Mouse (Mus musculus): ENCODE data around the gene Rp9.
"Not testable (repeated sequence)": the region's sequence is repeated elsewhere in the genome, so short reads cannot be mapped to it uniquely, and the experiment has no call there.

The Rp9 gene

DNA sequence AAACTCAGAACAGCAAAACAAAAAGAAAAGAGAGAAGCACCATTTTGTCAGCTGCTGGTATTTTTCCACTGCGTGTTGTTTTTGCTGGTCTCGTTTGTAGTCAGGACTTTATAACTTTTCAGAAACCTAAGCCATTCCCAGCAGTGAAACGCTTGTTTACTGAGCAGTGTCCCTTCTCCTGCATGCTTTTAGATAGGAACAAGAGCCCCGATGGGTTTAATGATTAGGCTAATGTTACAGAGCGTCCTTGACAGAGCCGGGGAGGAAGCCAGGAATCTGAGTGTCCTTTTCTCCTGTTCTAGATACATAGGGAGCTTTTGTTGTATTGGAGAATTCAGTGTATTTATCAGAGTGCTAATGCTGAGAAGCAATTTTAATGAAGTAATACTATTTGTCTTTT lies 52.0 kb downstream of the Rp9 start:
- DNase-seq = no peak

DNA sequence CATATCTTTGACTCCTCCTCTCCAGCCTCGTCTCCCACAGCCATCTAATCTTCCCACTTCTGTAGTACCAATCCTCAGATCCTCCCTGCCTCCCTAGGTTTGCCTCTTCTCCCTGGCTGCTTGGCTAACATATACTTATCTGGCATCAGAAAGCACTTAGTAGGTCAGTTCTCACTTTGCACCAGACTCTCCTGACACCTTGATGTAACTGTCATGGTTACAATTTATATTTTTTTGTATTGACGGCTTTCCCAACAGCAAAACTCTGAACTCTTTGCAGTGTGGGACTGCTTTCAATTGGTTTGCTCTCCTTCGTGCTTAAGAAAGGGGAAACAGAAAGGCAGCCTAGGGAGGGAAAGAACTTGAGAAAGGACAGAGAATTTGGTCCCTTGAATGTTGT lies 53.4 kb downstream of the Rp9 start:
- DNase-seq = no peak

DNA sequence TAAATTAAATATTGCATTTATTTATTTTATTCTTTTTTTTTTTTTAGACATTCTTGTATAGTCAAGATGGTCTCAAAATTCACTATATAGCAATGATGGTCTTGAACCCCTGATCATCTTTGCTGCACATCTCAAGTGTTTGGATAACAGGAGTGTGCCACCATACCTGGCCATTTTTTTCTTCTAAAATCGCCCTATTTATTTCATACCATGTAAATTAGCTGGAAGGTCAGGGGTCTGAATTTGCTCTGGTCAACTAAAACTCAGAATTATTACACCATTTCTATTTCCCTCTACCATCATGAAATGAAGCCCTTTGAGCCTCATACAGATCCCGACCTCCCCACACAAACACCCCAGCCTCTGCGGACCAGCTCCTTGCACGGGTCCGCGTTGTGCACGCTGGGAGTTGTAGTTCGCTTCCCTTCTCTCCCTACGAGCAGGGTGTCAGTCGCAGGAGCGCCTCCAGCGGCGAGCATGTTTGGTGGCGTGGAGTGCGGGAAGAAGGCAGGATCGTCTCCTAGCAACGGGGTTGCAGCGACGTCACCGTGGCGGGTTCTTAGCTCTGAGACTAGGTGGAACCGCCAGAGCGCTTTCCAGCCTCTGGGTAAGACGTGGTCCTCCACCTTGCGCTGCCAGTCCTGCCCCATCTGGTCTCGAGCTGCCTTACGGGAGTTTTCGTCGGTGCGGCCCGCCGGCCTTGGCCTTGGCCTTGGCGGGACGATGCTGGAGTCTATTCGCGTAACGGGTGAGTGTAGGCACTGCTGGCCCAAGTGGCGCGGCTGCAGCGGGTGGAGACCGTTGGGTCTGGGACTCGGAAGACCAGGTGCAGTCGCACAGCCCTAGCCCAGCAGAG lies 58.3 kb downstream of the Rp9 start, which contains the start of gene 9530077C05Rik:
9530077C05Rik (plus strand) TSS at position 512 of the 856 bp plus-strand sequence.
- peak; percentile 100 for DNase-seq

DNA sequence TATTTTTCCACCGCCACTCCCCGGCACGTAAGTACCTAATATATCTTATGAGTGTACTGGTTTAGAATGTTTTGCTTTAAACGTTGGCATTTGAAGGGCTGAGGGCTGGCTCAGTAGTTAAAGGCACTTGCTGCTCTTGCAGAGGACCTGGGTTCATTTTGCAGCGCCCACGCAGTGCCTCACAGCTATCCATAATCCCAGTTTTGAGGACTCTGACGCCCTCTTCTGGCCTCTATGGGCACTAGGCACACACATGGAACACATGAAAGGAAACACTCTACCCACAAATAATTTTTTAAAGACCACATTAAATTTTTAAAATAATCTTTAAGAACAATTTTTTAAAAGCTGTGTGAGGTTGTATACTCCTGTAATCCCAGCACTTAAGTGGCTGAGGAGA lies 60.0 kb downstream of the Rp9 start:
- DNase-seq = no peak

DNA sequence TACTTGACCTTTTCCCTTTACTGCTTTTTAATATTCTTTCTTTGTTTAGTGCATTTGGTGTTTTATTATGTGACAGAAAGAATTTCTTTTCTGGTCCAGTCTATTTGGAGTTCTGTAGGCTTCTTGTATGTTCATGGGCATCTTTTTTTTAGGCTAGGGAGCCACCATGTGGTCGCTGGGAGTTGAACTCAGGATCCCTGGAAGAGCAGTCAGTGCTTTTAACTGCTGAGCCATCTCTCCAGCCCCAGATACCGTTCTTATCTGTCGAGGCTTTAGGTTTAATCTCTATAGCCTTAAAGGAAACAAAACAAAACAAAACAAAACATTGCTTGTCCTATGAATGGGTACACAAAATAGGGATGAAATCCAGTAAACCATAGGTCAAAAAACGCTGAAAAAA lies 61.2 kb downstream of the Rp9 start:
- DNase-seq = not testable (repeated sequence)

DNA sequence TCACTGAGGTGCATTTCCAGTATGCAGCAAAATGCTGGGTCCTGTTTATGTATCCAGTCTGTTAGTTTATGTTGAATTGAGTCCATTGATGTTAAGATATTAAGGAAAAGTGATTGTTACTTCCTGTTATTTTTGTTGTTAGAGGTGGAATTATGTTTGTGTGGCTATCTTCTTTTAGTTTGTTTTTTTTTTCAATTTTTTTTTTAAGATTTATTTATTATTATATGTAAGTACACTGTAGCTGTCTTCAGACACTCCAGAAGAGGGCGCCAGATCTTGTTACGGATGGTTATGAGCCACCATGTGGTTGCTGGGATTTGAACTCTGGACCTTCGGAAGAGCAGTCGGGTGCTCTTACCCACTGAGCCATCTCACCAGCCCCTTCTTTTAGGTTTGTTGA lies 61.9 kb downstream of the Rp9 start:
- DNase-seq = not testable (repeated sequence)

DNA sequence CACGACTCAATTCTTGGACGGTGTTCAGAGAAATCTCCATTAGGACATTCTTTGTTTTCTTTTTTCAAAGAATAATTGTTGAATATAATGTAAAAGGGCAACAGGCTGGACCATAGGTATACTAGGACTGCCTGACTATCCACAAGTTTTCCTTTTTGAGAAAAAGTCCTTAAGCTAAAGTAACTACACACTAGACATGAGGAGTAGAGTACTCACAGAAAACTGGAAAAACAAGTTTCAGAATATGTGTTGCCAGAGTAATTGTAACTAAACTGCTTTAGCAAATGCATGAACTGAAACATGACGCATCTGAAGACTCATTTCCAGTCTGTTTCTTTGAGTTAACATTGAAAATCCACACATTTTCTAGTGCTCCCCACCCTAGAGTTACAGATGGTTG lies 64.1 kb downstream of the Rp9 start:
- DNase-seq = no peak

DNA sequence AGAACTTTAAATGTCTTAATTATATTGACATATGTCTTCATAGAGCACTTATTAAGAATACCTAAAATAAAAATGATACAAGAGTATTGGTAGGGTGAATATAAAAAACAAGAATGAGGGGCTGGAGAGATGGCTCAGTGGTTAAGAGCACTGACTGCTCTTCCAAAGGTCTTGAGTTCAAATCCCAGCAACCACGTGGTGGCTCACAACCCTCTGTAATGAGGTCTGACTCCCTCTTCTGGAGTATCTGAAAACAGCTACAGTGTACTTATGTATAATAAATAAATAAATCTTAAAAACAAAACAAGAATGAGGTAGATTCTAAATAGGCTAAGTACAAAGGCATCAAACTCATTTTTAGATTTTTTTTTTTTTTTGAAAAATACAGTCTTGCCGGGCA lies 66.0 kb downstream of the Rp9 start:
- not testable (repeated sequence) for DNase-seq

DNA sequence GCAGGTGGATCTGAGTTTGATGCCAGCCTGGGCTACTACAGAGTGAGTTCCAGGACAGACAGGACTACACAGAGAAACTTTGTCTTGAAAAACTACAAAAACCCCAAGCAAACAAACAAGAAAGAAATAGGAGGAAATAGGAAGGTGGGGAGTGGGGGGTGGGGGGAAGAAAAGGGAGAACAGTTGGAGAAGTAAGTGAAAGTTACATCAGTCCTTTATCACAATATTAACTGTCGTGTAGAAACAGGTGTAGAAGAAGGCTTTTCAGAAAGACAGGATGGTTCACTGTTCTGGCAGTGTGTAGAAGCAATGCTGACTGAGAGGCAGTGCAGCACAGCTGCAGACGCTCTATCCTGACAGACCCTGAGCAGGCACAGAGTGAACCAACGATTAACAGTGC lies 66.6 kb downstream of the Rp9 start:
- DNase-seq = no peak

DNA sequence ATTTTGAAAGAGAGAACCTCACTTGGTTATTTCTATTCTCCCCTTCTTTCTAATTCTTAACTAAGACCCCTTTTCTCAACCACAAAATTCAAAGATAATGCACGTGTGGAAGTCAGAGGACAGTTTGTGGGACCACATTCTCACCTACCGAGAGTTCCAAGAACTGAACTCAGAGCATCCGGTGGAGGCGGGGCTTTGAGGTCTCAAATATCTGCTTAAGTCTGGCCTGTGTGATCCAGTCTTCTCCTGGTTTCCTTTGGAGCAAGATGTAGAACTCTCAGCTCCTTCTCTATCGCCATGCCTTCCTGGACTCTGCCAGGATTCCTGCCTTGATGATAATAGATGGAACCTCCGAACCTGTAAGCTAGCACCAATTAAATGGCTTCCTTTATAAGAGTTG lies 67.5 kb downstream of the Rp9 start:
- DNase-seq = no peak

DNA sequence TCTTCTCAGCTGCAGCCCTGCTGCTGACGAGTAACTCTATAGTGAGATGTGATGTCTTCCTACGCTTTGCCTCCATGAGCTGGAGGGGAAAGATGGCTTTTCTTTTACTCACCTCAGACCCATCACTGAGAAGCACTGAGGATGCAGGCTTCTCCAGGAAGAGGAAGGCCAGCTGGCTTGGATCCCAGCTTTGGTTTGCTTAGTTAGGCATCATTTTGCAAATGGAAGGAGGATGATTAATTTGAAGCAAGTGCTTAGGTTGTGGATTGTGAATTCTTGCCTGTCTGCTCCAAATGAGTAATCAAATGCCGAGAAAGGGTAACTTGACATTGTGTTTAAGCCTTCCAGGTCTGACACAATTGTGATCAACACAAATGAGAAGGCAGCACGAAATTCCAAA lies 70.5 kb downstream of the Rp9 start:
- no peak for DNase-seq

DNA sequence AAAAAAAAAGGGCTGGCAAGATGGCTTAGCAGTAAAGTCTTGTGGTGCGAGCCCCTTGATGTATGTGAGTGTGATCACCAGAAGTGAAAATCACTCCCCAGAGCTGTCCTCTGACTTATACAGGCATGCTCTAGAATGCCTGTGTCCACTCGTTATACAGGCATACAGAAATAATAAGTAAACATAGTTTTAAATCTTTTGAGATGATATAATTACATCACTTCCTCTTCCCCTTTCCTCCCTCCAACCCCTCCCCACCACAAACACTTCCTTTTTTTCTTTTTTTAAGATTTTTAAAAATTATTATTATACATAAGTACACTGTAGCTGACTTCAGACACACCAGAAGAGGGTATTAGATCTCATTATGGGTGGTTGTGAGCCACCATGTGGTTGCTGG lies 74.8 kb downstream of the Rp9 start:
- no peak for DNase-seq

DNA sequence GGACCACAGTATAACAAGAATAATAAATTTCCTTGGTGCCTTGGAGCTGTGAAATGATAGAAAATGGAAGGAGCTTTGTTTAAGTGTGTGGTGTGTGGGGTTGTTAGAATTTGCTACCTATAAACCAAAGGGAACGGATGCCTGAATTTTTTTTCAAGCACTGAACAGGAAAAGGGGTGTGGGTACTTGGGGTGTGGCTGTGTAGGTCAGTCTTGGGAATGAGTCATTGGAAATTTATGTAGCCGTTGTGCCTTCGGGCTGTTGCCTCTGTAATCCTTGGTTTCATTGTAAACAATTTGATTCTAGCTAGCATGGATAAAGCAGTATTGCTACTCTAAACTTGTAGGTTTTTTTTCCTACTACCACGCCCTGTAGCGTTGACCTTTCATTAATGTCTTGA lies 79.2 kb downstream of the Rp9 start:
- peak; percentile 89 for DNase-seq

DNA sequence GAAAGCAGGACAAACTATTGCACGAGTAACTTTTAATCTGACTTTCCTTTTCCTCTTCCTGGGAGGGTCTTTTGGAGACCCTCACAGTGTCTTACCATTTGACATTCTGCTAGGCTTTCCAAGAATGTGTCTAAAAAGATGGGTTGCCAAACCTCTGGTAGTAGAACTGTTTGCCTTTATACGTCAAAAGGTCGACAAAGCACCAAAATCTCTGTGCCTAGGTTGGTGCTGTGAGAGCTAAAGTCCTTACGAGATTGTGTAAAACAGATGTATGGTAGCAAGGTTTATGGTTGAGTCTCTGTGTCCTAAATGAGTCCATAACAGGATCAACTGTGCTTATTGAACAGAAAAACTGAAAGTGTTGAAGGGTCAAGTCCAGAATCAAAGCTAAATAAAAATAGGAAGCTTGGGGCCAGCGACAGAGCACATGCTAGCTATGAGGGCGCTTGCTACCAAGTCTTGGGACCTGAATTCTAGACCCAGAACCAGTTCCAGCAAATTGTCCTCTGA lies 79.8 kb downstream of the Rp9 start:
- peak; percentile 63 for DNase-seq

DNA sequence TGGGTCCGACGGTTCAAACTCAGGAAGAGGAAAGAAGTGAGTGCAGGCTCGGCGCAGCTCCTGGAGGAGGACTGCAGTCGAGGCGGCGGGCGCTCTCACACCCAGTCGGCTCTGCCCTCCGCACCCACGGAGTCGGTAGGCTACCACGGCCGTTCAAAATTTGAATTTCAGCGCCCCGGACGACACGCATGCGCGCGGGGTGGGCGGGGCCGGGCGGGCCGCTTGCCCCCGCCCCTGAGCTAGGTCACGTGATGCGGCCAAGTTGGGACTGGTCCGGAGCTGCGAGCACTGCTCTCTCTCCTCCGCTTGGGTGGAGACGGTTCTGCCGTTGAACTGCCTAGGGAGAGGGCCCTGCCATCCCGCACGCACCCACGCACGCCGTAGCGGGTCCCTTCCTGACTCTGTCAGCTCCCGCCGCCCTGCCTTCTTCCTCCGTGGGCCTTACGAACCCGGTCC lies 80.5 kb downstream of the Rp9 start, which contains the start of gene Anln:
Anln (minus strand) TSS at position 168 of the 456 bp plus-strand sequence.
- DNase-seq = peak; percentile 99

DNA sequence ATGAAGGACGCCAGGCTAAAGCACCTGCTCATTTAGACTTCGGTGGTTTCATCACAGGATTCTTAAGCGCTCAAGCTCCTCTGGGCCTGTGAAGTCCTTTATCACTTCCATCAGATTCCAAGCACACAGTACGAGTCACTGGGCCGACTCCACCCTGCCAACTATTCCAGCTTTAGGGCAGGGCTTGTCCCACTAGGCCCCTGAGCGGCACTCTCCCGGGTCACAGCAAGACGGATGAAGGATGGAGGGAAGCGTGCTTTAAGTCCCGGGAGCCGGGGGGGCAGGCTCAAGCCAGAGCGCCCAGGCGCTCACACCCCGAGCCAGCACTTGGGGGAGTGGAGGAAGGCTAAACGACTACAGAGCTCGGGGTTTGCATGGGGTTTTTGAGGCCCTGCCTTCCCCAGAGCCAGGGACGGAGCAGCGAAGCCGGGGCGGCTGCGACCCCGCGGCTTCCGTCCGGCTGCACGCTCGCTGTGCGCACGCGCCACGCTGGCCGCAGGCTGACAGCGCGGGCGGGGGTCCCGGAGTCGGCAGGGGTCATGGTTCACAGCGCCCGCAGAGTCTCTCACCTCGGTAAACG lies 81.1 kb downstream of the Rp9 start:
- peak; percentile 92 for DNase-seq

DNA sequence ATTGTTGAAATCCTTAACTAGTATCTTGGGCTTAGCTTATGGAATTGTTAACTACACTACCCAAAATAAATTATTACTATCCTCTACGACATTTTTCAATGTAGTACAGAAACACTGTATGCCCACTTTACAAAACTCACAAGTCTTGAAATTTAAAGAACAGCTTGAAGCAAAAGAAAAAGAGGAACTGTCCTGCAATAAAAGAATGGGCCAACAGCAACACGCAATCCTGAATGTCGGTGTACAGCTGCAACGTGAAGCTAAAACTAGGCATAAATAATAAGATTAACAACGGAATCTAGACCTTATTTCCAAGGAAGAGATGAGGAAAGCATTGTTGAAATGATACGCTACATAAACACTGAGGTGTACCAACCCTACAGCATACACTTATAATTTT lies 81.6 kb downstream of the Rp9 start:
- DNase-seq = no peak

DNA sequence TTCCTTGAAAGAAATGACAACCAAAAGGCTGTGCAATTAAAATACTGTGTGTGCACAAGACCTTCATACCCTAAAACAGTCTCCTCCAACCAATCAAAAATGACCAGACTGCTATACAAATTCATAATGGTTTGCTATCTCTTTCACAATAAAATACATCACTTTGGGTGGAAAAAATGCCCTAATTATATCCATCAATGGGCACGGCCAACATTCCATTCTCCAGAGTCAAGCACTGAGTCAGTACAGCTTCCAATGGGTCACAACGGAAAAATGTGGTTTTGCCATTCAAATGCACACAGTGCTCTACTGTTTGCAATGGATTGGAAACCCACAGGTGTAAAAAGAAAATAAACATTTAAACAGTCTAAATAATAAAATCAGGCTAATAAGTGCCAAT lies 83.7 kb downstream of the Rp9 start:
- no peak for DNase-seq

DNA sequence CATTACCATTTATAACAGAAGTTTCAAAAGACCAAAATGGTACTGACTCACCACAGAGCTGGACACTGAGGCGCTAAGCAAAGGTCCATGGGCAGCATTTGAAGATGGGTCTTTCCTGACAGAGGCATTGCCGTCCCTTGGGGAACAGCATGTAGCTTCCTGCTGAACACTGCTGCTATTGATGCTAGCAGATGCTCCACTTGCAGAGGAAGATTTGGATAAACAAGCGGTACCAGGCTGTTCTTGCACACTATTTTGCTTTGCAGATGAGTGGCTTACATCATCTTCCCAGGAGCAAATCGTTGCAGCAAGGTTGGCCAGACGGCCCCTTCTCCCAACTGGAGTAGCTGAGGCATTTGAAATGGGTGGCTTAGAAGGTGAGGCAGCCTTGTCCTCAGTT lies 93.5 kb downstream of the Rp9 start:
- DNase-seq = peak; percentile 69

DNA sequence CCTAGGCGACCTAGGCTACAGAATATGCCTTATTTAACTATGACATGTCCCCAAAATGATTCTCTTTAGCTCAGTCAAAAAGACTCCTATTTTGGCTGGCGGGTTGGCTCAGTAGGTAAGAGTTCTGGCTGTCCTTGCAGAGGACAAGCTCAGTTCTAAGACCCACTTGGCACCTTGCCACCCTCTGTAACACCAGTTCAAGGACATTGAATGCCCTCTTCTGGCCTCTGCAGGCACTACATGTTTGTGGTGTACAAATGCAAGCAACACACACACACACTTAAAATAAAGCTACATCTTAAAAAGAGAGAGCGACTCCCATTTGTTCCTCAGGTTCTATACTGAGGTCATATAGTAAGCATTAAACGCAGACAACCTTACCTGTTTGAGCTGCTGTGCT lies 96.8 kb downstream of the Rp9 start:
- DNase-seq = peak; percentile 40

DNA sequence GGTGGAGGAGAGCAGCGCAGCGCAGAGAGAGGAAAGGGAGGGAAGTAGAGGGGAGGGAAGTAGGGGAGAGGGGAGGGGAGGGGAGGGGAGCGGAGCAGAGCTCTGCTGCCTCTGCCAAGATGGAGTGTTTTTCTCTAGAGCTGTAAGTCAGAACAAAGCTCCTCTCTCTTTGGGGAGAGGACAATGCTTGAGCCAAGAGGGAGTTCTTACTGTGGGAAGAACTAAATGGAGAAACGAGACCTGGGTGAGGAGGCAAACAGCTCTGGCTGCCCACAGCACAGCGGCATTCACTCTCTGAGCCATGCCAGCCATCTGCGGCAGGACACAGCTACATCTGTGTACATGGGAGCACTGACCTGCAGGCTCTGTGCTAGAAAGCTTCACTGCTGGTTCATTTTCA lies 101.5 kb downstream of the Rp9 start:
- peak; percentile 85 for DNase-seq

DNA sequence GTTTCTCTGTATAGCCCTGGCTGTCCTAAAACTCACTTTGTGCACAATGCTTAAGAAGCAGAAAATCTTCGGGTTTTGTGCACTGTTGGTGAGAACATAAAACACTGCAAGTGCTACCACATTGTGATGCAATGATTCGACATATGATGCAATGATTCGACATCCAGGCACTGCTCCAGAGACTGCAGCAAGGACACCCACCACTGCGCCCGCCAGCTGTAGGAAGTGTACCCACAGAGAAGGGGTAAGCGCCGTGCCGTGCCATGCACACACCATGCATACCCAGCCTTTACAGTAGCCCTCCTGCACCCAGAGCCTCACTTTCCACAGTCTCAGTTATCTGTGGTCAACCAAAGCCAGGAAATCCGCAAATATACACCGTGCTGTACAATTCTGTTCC lies 102.9 kb downstream of the Rp9 start:
- DNase-seq = peak; percentile 86

DNA sequence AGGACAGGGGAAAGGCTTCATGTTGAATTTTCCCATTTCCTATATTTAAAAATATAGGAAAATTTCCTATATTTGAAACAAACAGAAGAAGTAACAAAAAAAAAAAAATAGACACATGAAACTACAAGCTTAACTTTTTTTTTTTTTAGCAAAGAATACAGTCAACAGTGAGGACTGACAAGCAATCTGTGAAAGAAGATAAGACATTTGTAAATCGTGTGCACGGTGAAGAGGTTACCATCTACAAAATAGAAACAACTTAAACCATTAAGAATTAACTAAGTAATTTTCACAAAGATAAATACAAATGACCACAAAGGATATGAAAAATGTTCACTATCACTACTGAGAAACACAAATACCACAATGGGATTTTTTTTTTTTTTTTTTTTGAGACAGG lies 103.3 kb downstream of the Rp9 start:
- DNase-seq = no peak

Measured in heart, adult 11 months (tissue).